Mouse (Mus musculus) mesoderm, embryonic 11.5 days (tissue): Measurements from ENCODE around the gene Cnot9.
"Not testable (repeated sequence)": the region's sequence is repeated elsewhere in the genome, so short reads cannot be mapped to it uniquely, and the experiment has no call there.

ENCODE experiments used
- DNase-seq: peaks from one replicate; pipeline ENCODE4 v3.0.0-alpha.2; 2012; ENCODE audit warnings: low read depth, low spot score

Gene Cnot9

DNA sequence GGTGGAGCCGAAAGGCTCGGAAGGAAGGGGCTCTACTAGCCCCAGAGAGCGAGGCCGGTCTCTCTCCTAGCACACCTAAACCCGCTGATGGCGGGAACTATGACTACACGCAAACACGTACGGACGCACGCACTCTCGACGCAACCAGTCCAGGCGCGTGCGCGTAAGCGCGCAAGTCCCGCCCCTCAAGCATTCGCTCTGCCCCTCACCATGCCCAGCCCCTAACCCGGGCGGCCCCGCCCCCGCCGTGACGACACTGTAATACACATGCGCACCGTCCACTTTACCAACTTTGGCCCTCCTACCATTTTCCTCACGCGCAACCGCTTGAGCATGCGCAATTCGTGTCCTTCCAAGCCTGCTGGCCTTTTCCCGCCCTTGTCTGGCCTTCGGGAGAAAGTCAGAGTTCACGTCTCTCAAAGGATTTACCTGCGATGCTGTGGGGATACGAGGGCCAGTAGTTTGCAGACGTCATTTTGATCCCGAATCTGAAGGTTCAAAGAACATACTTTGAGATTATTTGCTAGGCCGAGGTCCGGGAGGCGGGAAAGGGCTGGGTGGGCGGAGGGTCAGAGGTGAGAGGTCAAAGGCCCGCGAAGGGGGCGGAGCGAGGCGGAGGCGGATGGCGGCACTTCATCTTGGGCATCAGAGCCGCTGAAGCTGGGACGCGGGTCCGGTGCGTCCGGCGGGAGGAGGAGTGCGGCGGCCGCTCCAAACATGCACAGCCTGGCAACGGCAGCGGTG, at the start of gene Cnot9:
TSS of gene Cnot9 (plus strand) at position 338 of the 744 bp plus-strand sequence.
- DNase-seq: peak; percentile 100

GRCm38 (mm10) chr1:74460273-74460672, 45.6 kb upstream of the Cnot9 start:
- peak; percentile 7 for DNase-seq

DNA sequence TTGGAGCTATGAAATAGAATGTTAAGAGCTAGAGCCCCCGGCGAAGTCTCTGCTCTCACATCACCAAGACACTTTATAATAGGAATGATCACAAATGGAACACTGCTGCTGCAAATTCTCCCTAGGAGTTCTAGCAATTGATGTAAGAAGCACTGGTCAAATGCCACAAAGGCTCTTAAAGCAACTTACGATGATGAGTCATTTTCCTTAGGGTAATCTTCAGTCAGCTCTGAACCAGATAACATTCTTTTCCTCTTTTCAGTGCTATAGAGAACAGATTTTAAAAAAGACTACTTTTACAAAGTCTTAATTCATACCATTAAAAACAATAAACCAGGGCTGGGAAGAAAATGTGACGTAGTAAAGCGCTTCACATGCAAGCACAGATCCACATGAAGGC, 20.1 kb upstream of the Cnot9 start:
- DNase-seq: no peak

DNA sequence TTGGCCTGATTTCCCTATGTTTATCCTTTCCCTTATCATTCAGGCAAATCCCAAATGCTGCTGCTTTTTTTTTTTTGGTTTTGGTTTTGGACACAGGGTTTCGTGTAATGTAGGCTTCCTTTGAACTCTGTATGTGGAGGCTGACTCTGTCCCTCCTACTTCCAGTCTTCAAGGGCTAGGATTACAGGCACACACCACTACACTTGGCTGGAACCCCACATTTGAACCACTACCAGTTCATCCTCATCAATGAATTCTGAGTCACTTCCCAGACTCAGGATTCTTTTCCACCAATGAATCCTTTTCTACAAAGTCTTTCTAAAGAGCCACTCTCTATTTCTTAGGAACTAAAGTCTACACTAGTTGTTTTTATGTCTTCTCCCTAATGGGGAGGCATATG, 4.8 kb upstream of the Cnot9 start:
- no peak for DNase-seq

GRCm38 (mm10) chr1:74505393-74505720, 501 bp upstream of the Cnot9 start:
- DNase-seq: no peak

GRCm38 (mm10) chr1:74506471-74506881, 618 bp downstream of the Cnot9 start:
- DNase-seq: peak; percentile 91

- no peak for DNase-seq
Measured at GRCm38 (mm10) chr1:74507780-74508179, 1.9 kb downstream of the Cnot9 start.

GRCm38 (mm10) chr1:74511306-74511705, 5.4 kb downstream of the Cnot9 start:
- DNase-seq: no peak

DNA sequence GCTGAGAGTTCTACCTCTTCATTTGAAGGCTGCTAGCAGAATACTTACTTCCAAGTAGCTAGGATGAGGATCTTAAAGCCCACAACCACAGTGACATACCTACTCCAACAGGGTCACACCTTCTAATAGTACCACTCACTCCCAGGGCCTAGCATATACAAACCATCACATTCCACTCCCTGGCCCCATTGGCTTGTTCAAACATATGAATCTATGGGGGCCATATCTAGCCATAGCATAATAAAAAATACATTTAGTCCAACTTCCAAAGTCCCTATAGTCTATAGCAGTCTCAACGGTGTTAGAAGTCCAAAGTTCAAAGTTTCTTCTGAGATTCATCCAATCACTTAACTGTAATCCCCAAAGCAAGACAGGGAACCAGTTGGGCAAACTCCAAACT, 7.1 kb downstream of the Cnot9 start:
- not testable (repeated sequence) for DNase-seq

DNA sequence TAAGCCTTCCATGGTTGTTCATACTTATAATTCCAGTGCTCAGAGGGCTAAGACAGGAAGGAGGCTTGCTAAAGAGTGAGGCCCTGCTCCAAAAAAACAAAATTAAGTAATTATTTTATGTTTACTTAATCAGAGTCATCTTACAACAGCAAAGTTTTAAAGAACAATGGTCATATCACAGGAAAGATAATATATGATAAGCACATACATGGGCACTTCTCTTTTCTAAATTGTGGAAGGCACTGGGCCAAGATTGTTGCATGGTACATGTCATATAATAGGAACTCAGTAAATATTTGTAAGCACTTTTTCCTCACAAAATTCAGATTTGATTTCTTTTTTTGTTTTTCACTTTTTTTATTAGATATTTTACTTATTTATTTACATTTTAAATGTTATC, 14.0 kb downstream of the Cnot9 start:
- DNase-seq: no peak

DNA sequence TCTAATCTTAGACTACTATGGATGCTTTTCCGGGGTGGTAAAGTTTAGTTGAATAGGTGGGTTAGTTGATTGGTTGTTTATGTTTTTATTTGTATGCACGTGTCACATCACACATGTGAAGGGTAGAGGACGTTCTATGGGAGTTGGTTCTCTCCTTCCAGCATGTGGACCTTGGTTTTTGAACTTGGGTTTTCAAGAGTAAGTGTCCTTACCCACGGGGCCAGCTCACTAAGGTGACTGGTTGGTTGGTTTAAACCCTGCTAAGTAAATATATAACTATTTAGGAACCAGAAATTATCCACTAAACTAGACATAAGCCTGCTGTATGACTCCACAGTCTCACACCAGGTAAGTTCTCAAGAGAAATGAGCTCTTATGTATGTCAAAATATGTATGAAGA, 18.9 kb downstream of the Cnot9 start:
- DNase-seq: no peak

- DNase-seq: no peak
Measured at GRCm38 (mm10) chr1:74528589-74528988, 22.7 kb downstream of the Cnot9 start.

DNA sequence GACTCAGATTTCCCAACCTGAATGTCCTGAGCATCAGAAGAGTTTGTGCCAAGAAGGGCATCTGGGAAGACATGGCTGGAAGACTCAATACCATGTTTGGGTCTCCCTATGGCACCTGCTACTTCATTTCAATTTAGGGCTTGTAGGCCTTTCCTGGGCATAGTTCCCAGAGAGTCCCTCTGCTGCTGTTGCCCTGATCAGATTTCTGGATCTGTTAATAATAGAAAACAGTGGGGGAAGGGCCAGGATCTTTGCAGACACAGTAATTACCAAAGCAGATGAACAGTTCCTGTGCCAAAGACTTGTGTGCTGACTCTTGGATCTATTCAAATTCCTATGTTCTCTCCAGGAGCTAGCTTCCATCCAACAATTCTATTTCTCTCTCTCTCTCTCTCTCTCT, 32.8 kb downstream of the Cnot9 start:
- DNase-seq: no peak

DNA sequence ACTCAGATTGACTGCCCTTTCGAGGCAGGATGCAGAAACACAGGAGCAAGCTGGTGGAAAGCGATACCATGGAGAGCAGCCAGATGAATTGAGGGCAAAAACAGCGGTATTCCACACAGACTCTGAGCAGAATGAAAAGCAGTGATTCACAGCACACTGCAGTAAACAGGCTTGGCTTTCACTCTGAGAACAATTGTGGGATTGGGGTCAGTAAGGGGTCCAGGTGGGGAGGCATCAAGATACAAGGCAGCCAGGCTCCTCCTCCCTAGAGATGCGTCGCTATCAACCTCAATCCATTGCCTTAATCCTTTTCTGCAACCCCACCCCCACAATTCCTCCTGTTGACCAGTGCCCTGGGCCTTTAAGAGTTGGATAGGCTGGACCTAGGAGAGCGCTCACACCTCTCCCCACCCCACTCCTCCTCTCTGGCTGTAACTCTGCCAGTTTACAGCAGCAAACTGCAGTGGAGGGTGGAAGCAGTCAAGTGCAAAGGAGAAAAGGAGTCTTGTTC, 36.6 kb downstream of the Cnot9 start, which contains the start of gene Plcd4:
TSS of gene Plcd4 (plus strand) at position 438 of the 511 bp plus-strand sequence.
- peak; percentile 14 for DNase-seq

DNA sequence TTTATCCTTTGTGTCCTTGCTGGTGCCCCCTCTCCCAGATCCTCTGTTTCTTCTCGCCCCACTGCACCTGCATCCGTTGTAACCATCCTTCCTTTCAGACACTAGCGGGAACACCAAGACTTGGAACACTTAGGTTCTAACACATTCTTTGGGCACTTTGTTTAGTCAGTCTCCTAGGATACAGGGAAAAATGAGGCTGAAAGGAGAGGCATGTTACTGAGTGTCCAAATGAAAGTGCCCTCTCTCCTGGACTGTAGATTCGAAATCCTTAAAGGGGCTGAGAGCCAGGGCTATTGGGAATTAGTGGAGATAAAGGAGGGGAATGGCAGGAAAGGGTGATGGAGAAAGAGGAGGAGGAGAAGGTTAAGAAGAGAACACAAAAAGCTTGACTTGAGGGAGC, 38.3 kb downstream of the Cnot9 start, which contains the start of gene Usp37:
TSS of gene Usp37 (minus strand) at position 101 of the 400 bp plus-strand sequence.
- no peak for DNase-seq

DNA sequence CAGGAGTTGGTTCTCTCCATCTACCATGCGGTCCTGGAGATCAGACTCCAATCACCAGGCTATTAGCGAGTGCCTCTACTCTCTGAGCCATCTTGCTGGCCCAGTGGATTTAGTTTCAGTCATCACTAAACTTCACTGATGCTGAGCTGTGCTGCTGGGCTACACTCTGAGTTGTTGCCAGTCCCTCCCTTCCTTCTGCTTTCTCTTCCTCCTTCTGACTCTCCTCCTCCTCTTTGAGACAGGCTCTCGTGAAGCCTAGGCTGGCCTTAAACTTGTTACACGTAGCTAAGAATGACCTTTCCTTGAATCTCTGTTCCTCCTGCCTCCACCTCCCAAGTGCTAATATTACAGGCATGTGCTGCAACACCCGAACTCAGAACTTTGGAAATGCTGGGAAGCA, 53.2 kb downstream of the Cnot9 start:
- DNase-seq: no peak

GRCm38 (mm10) chr1:74565834-74566233, 60.0 kb downstream of the Cnot9 start:
- DNase-seq: no peak

GRCm38 (mm10) chr1:74569739-74570719, 64.2 kb downstream of the Cnot9 start:
- no peak for DNase-seq
